Mouse (Mus musculus) CD4-positive naive resting alpha-beta T cell, adult 57 days (primary cell): ENCODE results near the gene Nif3l1. TPM values are rescaled to one million over a fixed set of nuclear protein-coding genes. Genes with fewer than 3 reads are reported as not detected.

ENCODE experiments used
- total RNA-seq: library from RNA; stranded (reverse); gene quantifications from one replicate; pipeline ENCODE4 v1.2.4, GENCODE M21; 2023

Nif3l1 gene
- total RNA-seq, result 36.9 TPM

DNA sequence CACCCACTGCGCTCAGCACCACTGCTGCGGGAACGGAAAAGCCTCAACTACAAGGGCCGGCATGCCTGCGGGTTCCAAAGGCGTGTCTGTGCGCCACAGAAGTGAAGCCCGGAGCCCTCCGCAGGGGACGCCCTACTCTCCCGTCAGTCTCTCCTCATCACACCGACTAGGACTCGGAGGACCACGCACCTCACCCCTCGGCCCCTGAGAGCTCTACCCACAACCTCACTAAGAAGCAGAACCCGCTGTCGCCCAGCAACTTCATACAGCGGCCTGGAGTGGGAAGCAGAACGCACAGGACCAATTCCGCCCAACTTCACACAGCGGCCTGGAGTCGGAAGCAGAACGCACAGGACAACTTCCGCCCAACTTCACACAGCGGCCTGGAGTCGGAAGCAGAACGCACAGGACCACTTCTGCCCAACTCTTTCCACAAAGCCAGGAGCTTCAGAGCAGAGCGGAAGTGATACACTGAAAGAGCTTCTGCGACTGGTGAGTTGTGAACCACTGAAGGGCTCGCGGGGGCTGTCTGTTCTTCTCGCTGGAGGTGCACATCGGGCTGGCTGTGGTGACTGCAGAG lies at the start of gene Nif3l1, which contains the start of gene Ppil3:
Gene Nif3l1, plus strand, starts transcription at position 9 of the 580 bp plus-strand sequence.
Gene Ppil3, minus strand, starts transcription at position 344 of the 580 bp plus-strand sequence.

GRCm38 (mm10) chr1:58423371-58424248 lies 21.3 kb upstream of the Nif3l1 start, which contains the start of gene Clk1:
TSS of gene Clk1 (minus strand) at chr1:58424066.

GRCm38 (mm10) chr1:58504577-58505254 lies 59.8 kb downstream of the Nif3l1 start, which contains the start of gene Orc2:
TSS of gene Orc2 (minus strand) at chr1:58505109.

Other genes with a start within 250 kb of the Nif3l1 start
- not detected for gene Aox4, start 234.8 kb upstream of the Nif3l1 start, total RNA-seq
- 0.27 TPM for gene Aox2, start 166.8 kb upstream of the Nif3l1 start, total RNA-seq
- gene Bzw1, start 52.3 kb upstream of the Nif3l1 start, total RNA-seq, result 190 TPM
- gene Clk1, start 21.1 kb upstream of the Nif3l1 start, total RNA-seq, result 1,770 TPM
- 42.8 TPM for gene Ppil3, start 335 bp downstream of the Nif3l1 start, total RNA-seq
- gene Orc2, start 60.0 kb downstream of the Nif3l1 start, total RNA-seq, result 25.3 TPM
- gene Fam126b, start 141.2 kb downstream of the Nif3l1 start, total RNA-seq, result 13.7 TPM
- gene Ndufb3, start 141.2 kb downstream of the Nif3l1 start, total RNA-seq, result 32.9 TPM